Mouse (Mus musculus): ENCODE measurements around the gene Gpr84.

DNA sequence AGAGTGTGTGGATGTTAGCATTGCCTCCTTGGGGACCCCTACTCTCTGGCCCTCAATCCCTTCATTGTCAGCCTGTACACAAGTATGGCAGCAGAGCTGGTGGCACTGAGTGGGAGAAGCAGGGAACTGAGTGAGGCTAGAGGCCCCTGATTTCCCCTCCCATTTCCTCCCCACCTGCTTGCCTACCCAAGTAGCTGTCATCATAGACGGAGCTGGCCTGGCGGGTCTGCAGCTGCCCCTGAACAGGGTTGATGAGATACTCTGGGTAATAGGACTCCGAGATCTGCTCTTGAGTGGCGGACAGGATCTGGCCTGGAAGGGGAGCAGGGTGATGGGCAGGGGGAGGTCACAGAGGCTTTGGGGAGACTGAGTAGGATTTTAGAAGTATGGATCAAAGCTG is 45.7 kb upstream of the Gpr84 start:
- TF ChIP-seq CTCF (IDR thresholded peaks at IDR 0.05; ENCODE audit: borderline replicate concordance, insufficient read depth, low read depth, low read length) (no peak), POLR2A (IDR thresholded peaks at IDR 0.05; ENCODE audit: borderline replicate concordance, insufficient read depth, low read length) (no peak)

Data from cerebellum, adult 2 months (tissue).